Mouse (Mus musculus) ES-E14 (cell line): ENCODE data around the gene Them5.

Experiments
- CHD2 ChIP-seq: IDR thresholded peaks from 2 replicates; pipeline ENCODE4 v1.6.1; 2014; ENCODE audit warnings: mild to moderate bottlenecking, low read depth, low read length, inconsistent platforms
- HCFC1 ChIP-seq: IDR thresholded peaks from 2 replicates; pipeline ENCODE4 v1.6.1; 2012; ENCODE audit warnings: low read length, inconsistent platforms, borderline replicate concordance; ENCODE audit not compliant: insufficient read depth
- MAFK ChIP-seq: IDR thresholded peaks from 2 replicates; pipeline ENCODE4 v1.6.1; 2014; ENCODE audit warnings: mild to moderate bottlenecking, low read depth, low read length, inconsistent platforms; ENCODE audit not compliant: insufficient read depth
- ZC3H11A ChIP-seq: IDR thresholded peaks from 2 replicates; pipeline ENCODE4 v1.6.1; 2012; ENCODE audit warnings: low read depth, mild to moderate bottlenecking, inconsistent platforms, low read length, borderline replicate concordance
- ZNF384 ChIP-seq: IDR thresholded peaks from 2 replicates; pipeline ENCODE4 v1.6.1; 2012; ENCODE audit warnings: low read depth, low read length, inconsistent platforms

DNA sequence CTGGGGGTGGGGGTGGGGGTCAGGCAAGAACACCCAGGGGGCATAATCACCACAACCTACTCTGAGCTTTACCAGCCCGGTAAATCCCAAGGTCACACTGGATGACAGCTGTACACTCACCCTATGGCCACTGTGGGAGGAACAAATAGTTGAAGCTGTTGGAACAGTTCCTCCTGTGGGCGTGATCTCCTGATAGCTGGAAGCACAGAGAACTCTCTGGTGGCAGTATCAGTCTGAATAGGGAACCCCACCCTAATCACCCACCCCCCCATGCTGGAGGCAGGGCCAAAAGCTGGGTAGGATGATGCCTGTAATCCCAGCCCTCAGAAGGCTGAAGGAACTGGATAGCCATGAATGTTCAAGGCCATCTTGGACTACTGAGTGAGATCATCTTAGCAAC is 27.8 kb downstream of the Them5 start:
- no peak for TF ChIP-seq ZNF384
- no peak for TF ChIP-seq HCFC1
- no peak for TF ChIP-seq CHD2
- TF ChIP-seq MAFK = no peak
- TF ChIP-seq ZC3H11A = no peak
